Mouse (Mus musculus): Measurements from ENCODE around the gene Pramef20.

GRCm38 (mm10) chr4:144404456-144405086 lies 26.8 kb upstream of the Pramef20 start:
- no peak for TF ChIP-seq CTCF (IDR thresholded peaks at IDR 0.05; ENCODE audit: control insufficient read depth, insufficient read depth, insufficient read length)
- TF ChIP-seq MAX (IDR thresholded peaks at IDR 0.05) = no peak
- TF ChIP-seq USF1 (IDR thresholded peaks at IDR 0.05; ENCODE audit: low read depth) = no peak
- TF ChIP-seq MYOG (IDR thresholded peaks at IDR 0.05; ENCODE audit: control insufficient read depth, extremely low read depth, insufficient read length) = no peak
- no peak for TF ChIP-seq CEBPB (IDR thresholded peaks at IDR 0.05; ENCODE audit: low read depth)
- TF ChIP-seq FOSL1 (IDR thresholded peaks at IDR 0.05; ENCODE audit: insufficient read depth, low read length, poor library complexity, severe bottlenecking) = no peak
